Mouse (Mus musculus): ENCODE measurements around the gene Pou6f2.

Pou6f2 gene

DNA sequence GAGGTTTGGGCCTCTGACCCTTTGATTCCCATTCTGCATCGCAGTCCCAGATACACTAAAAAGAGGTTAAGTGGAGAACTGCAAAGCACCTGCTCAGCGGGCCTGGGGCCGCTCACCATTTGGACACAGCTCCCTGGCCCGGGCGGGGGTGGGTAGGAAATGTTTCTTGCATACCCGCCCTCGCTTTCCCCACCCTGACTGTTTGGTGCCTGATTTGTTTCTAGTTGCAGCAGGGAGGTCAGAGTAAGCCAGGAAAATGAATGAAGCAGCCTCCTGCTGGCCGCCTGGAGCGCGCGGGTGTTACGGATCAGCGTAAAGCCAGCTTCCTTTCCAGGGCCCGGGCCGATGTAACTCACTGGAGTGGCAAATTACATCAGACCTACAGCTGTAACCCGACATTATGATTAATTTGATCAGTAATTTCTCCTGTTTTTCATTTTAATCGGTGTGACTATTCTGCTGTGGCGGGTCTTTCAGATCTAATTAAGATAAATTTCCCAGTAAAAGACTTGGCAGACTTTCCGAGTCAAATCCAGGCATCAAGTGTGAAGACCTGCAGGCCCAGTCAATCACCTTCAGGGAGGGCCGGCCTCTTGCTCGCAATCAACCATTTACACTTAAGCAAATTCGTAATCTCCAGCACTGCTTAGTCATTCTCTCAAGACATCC lies 178.8 kb downstream of the Pou6f2 start:
- DNase-seq (ENCODE audit: low read depth, low spot score) = no peak

DNA sequence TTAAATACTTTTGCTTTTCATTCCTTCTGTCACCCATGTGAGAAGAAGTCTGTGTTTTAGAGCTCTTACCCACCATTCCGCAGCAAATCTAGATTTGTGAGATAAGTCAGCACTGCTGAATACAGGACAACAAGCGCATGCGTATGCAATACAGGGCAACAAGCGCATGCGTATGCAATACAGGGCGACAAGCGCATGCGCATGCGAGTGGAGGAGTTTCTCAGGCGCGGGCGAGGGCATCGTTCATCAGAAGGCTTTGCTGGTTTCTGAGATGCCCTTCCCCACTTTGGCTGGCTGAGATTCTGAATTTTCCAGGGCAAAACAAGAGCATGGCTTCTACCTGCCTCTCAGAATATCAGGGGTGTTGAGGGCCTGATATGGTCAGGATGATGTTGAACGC lies 186.2 kb downstream of the Pou6f2 start:
- DNase-seq (ENCODE audit: low read depth, low spot score) = no peak

DNA sequence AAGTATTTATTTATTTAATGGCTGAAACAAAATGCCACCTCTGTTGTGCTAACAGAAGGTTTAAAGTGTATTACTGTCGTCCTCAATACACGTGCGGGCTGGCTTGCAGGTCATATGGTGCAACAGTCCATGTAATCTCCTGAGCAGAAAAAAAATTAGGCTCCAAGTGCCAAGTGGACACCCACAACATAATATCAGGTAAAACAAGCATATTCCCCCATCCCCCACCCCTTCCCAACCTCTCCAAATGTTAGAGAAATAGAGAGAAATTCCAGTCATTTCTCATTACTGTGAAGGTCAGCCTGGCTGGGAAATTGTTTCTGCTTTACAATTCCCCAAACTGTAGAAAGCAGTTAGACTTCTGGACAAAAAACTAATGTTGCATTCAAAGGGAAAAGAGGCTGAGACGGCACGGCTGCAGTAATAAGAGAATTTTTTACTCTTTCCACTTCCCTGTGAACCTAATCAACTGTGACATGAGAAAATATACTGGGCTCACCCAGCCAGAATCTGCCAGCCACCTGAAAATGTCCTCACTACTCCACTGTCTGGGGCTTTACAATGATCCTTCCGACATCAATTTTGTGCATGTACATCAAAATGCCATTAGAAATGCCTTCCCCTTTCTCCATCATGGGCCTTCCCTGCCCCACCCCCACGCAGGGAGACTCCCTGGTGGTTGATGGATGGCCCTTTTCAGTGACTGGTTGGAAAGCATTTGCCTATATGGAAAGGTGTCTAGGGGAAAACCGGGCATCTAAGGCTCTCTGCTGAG lies 192.8 kb downstream of the Pou6f2 start:
- no peak for DNase-seq (ENCODE audit: low read depth, low spot score)

DNA sequence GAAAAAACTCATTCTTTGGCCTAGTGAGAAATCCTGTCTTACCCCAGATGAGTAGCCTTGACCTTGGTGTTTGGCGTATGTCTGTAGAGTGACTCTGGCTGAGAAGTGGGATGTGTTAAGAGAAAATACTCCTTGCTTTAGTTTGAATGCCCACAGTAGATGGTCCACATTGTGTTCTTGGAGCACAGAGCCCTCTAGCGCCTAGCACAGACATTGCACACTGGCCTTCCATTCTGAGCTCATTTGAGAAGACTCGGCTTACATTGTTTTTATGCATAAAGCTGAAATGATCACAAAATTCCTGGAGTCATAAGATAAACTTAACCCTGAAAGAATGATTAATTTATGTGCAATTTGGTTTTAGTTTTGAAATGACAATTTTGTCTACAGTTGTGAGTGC lies 223.5 kb downstream of the Pou6f2 start:
- peak; percentile 1 for DNase-seq (ENCODE audit: low read depth, low spot score)

DNA sequence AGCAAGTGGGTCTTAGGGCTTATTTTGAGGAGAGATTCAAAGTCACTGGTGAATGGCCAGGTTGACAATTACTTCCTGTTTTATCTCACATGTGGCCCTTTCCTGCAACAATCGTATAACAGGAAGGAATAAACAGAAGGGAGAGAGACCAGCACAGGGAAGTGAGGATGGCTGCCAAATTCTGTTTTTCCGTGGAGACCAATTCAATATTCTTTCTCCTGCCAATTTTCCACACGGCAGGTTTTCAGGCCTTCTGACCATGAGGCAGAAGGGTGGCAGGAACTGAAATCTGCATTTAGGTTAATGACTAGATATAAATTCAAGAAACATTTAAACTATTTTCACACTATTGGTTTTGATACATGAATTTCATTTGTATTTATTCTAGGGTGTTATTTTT lies 224.5 kb downstream of the Pou6f2 start:
- DNase-seq (ENCODE audit: low read depth, low spot score) = no peak

DNA sequence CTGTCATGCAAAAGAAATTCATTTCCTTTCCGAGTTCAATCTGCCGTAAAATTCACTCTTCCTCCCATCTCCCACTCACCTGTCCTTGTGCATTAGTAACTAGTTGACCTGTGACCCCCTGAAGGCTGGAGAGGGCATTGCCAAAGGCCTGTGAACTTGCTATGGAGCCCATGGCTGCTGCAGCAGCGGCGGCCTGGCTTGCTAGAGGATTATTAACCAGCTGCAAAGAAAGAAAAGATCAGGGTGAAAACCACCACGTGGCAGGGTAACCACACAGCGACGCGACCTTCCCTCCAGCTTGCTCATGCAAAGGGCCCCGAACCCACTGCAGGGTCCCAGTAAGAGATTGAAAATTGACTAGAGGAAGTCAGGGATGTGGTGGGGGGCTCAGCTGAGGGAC lies 225.2 kb downstream of the Pou6f2 start:
- DNase-seq (ENCODE audit: low read depth, low spot score) = no peak

DNA sequence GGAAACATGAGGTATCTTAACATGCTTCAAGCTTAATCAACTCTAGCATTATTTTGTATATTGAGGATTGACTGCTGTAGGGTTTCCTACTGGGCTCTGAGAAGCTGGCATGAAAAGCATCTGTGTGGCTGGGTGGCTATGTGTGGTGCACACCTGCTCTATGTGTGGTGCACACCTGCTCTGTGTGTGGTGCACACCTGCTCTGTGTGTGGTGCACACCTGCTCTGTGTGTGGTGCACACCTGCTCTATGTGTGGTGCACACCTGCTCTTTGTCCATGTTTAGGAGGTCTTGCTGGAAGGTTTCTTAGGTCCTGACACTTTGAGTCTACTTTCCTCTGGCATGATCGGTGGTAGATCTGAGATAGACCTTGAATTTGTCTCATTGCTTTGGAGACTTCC lies 233.3 kb downstream of the Pou6f2 start:
- DNase-seq (ENCODE audit: low read depth, low spot score) = no peak

DNA sequence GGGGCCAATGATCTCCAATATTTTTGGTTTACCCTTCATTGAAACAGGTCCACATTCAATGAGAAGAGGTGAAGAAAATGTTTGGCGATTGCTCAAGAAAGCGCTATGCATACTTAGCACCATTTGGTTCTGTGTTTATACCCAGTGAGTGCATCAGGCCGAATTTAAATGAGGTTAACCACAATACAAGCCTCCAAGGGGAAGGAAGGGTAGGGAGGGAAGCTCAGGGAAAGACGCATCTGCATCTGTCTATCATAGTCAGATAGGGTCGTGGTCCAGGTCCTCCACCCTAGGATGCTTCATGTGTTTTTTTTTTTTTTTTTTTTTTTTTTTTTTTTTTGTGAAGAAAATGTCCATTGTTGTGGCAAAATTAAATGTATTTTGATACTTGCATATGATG lies 236.9 kb downstream of the Pou6f2 start:
- no peak for DNase-seq (ENCODE audit: low read depth, low spot score)

DNA sequence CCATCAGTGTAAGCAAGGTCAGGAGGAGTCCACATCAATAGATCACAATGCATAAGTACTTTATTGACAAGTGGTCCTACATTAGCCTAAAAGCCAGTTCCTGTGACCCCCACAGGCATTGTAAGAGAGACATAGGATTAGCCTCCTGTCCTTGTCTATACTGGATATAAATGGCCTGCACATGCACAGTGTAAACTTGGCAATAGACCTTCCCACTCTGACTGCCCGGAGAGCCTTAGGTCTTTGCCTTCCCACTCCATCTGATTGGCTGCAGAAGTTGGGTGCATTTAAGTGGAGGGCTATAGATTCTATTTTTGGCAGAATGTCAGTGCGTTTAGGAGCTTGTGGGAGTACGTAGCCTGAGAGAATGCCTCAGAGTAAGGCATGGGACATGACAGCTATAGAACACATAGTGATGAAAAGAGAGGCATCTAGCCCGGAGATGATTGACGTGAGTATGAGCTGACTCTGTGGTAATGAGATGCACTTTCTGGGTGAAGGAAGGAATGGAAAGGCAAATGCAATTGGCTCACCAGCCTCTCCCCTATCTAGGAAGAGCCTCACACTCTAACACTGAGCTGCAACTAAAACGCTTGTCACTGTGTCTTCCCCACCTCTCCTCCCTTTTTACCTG lies 243.4 kb downstream of the Pou6f2 start:
- DNase-seq (ENCODE audit: low read depth, low spot score) = no peak

DNA sequence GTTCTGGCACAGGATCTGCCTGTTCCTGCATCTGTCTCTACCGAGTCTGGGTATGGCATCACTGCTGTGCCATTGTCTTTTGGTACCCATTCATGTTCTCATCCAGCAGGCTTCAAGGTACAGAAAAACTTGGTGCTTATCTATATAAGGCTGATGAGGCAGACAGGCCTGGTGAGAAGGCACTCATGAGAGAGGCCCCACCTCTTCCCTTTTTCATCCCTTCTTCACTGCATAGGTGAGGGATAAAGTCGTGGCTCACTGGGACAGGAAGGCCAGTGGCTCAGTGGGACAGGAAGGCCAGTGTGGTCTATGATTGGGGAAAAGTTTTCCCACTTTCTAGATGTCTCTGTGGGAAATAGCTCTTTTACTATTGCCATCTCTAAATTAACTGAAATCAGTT lies 263.8 kb downstream of the Pou6f2 start:
- DNase-seq (ENCODE audit: low read depth, low spot score) = no peak

DNA sequence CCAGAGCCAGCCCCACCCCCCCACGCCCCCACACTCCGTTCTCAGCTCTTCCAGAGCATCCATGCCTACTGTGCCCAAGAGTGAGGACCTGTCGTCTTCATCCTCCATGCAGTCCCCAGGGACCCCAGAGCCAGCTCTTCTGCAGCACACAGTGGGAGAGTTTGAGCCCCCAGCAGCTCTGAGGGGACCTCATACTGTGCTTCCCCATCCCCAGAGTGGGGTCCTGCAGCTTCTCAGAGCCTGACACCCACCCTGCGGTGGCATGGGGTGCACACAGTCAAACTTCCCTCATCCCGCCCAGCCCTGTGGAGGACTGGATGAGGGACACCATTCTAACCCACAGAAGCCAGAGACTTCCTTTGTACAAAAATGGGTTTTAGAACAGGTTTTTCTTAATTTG lies 264.3 kb downstream of the Pou6f2 start:
- DNase-seq (ENCODE audit: low read depth, low spot score) = no peak

DNA sequence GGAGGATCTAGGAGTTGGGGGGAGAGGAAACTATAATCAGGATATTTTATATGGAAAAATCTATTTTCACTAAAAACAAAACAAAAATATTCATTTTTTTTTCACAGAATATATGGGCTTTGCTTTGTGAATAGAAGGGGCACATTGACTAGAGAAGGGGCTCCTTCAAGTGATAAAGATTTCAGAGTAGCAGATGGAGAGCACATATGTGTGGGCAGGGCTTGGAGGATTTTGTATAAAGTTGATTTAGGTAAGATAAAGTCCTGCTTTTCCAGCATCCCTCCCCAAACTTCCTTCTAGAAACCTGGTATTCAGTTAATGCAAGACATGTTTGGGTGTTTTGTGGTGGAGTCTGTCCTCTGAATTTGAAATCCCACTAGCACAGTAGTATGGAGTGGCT lies 266.2 kb downstream of the Pou6f2 start:
- DNase-seq (ENCODE audit: low read depth, low spot score) = no peak

DNA sequence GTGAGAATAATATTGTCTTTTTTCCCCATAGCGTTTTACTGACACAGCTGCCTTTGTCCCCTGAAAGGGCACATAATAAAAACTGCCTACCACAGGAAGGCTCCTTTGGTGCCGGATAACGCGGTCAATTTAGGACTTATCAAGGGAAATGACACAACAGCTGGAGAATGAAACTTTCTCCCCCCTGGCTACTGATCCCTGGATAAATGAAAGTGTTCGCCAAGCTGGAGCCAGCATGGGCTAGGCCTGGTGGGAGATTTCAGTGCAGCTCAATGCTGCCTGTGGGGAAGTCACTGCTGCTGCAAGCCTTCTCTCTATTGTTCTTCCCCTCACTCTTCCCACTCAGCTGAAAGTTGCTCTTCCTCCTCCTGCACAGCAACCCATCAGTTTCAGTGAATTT lies 267.8 kb downstream of the Pou6f2 start:
- DNase-seq (ENCODE audit: low read depth, low spot score) = no peak

DNA sequence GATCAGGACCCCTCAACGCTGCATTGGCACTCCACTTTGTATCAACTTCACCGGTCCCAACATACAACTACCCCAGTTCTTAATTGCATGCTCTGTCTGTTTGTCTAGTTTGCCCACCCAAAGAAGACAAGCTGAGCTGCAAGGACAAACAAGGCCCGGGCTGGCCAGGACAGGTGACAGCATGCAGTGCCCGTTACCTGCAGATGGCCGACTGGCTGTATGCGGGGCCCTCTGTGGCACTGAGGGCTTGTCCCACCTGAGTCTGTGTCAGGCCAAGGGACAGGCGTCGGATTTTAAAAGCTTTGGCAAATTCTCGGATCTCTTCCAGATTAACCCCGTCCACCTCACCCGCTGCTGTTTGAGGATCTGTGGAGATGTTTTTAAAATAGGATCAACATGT lies 268.7 kb downstream of the Pou6f2 start:
- DNase-seq (ENCODE audit: low read depth, low spot score) = no peak

DNA sequence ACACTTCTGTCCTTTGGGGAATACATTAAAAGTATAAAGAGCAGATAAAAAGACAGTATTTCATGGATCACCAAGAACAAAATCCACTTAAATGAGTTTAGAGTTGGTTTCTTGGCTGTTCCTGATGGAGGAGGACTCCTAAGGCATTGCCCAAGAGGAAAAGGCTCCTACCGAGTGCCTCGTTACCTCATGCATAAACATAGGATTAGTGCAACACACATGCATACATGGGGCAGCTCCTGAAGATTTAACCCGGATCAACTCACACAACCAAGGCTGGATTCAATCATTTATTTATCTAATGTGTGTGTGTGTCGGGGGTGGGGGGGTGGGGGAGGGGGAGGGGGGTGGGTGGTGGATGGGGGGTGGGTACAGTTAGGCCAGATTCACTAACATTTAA lies 269.4 kb downstream of the Pou6f2 start:
- DNase-seq (ENCODE audit: low read depth, low spot score) = no peak

DNA sequence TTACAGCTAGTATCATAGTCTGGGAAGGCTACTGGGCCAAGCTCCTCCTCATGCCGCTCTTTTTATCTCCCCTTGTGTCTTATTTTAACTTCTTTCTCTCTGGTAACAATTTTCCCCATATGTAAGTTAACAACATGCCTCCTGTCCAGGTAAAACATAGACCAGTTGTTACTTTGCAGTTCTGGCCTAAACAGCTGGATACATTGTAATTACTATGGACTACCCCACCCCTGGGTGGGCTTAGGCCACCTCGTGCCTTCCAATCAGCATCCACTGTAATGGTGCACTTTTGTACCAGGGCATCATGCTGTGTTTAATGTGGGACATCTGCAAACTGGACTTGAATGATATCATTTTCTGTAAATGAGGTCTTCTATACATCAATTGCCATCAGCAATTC lies 271.4 kb downstream of the Pou6f2 start:
- no peak for DNase-seq (ENCODE audit: low read depth, low spot score)

DNA sequence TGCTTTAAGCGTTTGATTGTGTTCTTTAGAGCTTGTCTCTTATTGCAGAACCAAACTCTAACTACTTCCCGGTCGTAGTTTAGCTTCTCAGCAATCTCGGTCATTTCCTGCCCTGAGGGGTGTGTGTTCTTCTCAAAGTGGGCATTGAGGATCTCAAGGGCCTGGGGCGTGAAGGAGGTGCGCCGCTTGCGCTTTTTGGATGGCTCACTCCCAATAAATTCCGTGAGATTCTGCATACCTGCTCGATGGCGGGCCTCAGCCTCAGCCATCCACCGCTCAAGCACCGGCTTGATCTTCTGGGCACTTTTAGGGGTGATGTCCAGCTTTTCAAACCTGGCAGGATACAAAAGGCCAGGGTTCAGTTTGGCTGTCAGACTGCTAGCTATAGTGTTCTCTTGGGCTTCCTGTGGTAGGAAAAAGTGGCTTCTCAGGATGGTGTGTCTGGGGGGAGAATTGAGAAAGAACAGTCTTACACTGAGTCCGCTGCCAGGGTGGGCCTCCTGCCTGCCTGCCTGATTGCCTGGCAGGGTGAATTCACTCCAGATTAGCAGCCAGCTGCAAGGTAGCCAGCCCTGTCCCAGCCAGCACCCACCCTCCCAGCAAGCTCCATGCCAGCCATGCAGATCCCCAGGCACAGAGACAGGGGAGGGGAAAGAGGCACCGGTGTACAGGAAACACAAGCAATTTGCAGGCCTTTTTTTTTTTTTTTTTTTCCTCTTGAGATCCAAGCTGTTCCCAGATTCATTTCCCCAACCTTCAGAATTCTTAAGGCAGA lies 272.1 kb downstream of the Pou6f2 start:
- no peak for DNase-seq (ENCODE audit: low read depth, low spot score)

DNA sequence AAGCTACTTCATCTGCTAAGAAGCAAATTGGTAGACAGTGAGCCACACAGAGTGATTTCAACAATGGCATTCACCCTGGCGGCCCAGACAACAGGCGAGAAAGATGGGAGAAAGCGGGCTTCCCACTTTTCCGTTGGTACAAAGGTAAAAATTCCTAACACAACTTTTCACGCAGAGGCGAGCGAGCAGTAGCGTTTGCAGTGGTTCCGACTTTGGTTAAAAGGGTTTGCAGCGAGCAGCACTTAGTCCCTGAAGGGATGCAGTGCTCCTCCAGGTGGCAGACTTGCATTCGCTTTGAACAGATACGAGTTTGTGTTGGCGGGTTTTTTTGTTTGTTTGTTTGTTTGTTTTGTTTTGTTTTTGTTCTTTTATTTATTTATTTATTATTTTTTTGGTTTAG lies 273.1 kb downstream of the Pou6f2 start:
- DNase-seq (ENCODE audit: low read depth, low spot score) = no peak

DNA sequence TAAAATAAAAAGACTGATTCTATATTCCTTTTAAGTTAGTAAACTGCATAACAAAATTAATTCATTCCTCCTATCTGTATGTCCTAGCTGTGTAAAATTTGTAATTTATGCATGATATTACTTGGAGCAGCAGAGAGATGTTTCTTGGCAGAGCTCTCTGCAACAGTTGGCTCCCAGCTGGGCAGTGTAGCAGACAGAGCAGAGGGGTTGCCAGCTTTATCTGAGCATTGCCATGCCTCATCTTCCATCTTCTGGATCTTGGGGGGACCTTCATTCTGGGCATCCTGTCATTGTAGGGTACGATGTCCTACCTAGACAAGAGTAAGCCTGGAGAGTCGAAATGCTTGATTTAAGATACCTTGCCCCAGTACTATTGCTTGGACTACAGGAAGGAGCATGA lies 277.1 kb downstream of the Pou6f2 start:
- no peak for DNase-seq (ENCODE audit: low read depth, low spot score)

DNA sequence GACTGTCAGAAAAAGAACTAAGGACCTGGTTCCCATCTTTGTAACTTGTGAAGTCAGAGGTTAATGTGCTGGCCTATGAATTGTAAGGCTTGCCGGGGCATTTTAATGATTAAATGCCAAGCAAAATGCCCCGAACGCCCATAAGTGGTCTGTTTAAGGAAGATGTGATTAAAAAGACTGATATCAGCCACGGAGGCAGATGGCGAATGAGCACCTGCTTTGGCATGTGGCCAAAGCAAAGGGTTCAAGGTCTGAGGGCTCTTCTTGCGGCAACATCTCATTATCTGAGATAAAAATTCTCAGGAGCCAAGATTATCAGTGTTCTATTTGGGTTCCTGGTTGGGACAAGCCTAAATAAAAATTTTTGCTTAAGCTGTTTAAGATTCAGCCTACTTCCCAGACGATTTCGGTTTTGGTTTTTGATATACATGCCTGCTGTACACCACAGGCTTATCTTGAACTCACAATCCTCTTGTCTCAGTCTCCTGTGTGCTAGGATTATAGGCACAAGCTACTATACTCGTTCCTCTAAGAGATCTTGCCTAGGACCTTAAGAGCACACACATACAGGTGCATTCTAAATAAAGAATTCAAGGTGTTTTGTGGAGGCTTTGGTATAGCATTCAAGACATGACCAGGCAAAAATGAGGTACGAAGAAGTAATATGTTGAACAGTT lies 315.9 kb downstream of the Pou6f2 start:
- DNase-seq (ENCODE audit: low read depth, low spot score) = no peak

All from CD4-positive, CD25-positive, alpha-beta regulatory T cell, adult 2 months (primary cell).